Mouse (Mus musculus) cortical plate, adult 2 months (tissue): ENCODE data around the gene Tfap2c. TPM values are rescaled to one million over a fixed set of nuclear protein-coding genes. Genes with fewer than 3 reads are reported as not detected.

ENCODE experiments used
- H3K27ac ChIP-seq: fragments of 200-500 bp; 2 replicates; pipeline ENCODE4 v1.5.1; 2012; ENCODE audit warnings: low read length, control low read depth, inconsistent platforms; ENCODE audit not compliant: insufficient read depth
- H3K4me1 ChIP-seq: fragments of 200-500 bp; 2 replicates; pipeline ENCODE4 v1.6.1; 2011; ENCODE audit warnings: low read length; ENCODE audit not compliant: control insufficient read depth, insufficient read depth
- H3K4me3 ChIP-seq: fragments of 200-500 bp; 2 replicates; pipeline ENCODE4 v1.5.1; 2011; ENCODE audit warnings: mild to moderate bottlenecking, low read length, control low read depth; ENCODE audit not compliant: insufficient read depth
- CTCF ChIP-seq: fragments of 200-500 bp; IDR thresholded peaks from 2 replicates; pipeline ENCODE4 v1.5.1; 2011; ENCODE audit warnings: mild to moderate bottlenecking, control low read depth, low read length; ENCODE audit not compliant: insufficient read depth; ENCODE audit errors: extremely low read depth
- POLR2A ChIP-seq: fragments of 200-500 bp; IDR thresholded peaks from 2 replicates; pipeline ENCODE4 v1.6.1; 2011; ENCODE audit warnings: mild to moderate bottlenecking, low read length, control low read depth; ENCODE audit not compliant: insufficient read depth; ENCODE audit errors: extremely low read depth
- polyA plus RNA-seq: library from polyadenylated mRNA; depleted of rRNA; stranded (reverse); fragments of >200 nt; gene quantifications from 2 replicates; pipeline ENCODE4 v1.2.3, GENCODE M21; 2012

Gene Tfap2c
- polyA plus RNA-seq, 1 experiment = 0.08 TPM

DNA sequence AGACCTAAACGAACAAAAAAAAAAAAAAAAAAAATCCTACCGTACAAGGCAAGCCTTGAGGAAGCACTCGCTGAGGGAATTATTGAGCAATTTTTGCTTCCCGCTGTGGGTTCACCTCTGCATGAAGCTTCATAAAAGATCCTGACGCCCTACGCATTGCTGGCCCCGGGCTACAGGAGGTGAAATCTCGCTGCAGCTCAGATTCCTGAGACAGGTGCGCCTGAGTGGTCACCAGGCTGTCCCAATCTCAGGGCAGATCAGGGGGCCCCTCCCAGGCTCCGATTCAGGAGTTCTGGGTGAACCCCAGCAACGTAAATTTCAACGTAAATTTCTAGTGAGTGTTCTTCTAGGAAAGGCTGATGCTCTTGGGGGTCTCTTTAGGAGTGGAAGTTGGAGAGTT, 26.9 kb upstream of the Tfap2c start:
- Histone ChIP-seq H3K4me1 (no peaks in the 10 kb centered on the region), H3K4me3 (no peak overlapping the region), H3K27ac (no peak overlapping the region)
- TF ChIP-seq POLR2A = no peak
- TF ChIP-seq CTCF = no peak

GRCm38 (mm10) chr2:172527175-172527574, 22.2 kb upstream of the Tfap2c start:
- Histone ChIP-seq H3K27ac (no peak overlapping the region), H3K4me3 (no peak overlapping the region), H3K4me1 (no peaks in the 10 kb centered on the region)
- no peak for TF ChIP-seq POLR2A
- TF ChIP-seq CTCF = no peak

- Histone ChIP-seq H3K27ac (no peak overlapping the region), H3K4me3 (no peak overlapping the region), H3K4me1 (no peaks in the 10 kb centered on the region)
- TF ChIP-seq CTCF (no peak), POLR2A (no peak)
Observed at GRCm38 (mm10) chr2:172543987-172544386, 5.4 kb upstream of the Tfap2c start.

GRCm38 (mm10) chr2:172544601-172545127, 4.7 kb upstream of the Tfap2c start:
- Histone ChIP-seq H3K27ac (no peak overlapping the region), H3K4me3 (no peak overlapping the region), H3K4me1 (no peaks in the 10 kb centered on the region)
- TF ChIP-seq POLR2A = no peak
- TF ChIP-seq CTCF = no peak

DNA sequence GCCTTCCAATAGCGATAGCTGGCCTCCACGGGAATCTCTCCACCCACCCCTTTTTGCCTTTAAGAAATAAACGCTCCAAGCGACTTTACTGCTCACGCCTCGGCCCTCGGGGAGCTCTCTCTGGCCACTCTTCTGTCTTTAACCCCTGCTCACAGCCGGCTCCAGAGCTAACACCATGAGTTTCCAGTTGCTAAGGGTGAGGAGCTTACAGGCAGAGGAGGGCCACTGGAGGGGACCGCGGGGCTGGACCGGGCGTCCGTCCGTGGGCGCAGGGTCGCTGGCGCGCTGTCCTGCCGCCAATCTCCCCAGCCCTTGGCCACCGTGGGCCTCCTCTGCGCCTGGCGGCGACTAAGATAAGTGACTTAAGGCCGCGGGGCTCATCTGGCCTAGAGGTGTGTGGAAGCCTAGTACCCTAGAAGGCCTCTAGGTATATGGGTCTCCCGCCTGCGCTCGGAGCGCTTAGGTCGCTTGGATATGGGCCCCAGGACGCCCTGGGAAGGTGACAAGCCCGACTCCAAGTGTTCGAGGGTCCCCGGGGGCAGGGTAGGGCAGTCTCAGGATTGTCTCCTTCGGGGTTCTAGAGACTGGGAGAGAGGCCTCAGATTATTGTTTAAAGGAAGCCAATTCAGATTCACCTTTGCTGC, 3.7 kb upstream of the Tfap2c start:
- H3K4me3 ChIP-seq = no peak overlapping the region
- no peak overlapping the region for H3K27ac ChIP-seq
- TF ChIP-seq POLR2A = no peak
- no peak for TF ChIP-seq CTCF
- H3K4me1 ChIP-seq = no peaks in the 10 kb centered on the region

DNA sequence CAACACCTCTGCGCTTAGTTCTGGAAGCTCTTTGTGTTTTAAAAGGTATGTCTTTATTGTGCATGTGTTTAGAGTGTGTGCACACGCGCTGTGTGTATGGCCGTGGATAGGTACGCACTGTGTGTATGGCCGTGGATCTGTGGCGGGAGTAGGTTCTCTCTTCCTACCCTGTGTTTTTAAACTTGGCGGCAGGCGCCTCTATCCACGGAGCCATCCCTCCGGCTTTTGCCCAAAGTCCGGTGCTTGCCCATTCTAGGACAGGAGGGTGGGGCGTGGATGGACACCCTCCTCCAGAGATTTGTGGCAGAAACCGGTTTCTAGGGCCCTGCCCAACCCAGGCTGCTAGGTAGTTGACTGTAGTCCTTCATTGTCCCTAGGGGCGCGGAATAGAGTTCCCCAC, 2.8 kb upstream of the Tfap2c start:
- TF ChIP-seq CTCF (no peak), POLR2A (no peak)

DNA sequence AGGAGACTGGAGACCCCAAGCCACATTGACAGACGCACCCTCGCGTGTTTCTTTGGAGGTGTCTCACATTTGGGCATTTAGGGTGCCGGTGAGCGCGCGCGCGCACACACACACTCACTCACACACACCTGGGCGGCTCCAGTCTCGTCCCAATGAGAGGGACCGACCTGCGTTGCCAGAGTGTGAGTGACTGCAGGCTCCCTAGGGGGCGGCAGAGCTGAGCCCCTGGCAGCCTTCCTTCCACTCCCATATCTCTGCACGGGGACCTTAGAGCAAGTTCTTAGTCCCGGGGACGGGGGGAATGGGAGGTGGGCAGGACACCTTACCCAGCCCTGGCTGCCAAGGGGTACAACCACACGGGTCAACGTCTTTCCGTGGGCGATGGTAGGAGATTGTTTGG, 2.3 kb upstream of the Tfap2c start:
- no peak overlapping the region for H3K4me3 ChIP-seq
- TF ChIP-seq CTCF = 0 out of 2 replicates have a peak, but pooled peaks have one; percentile 7
- TF ChIP-seq POLR2A = no peak
- no peak overlapping the region for H3K27ac ChIP-seq
- no peaks in the 10 kb centered on the region for H3K4me1 ChIP-seq

More for the DNA sequence above, 2.8 kb upstream of the Tfap2c start:
- Histone ChIP-seq H3K27ac (no peak overlapping the region), H3K4me1 (no peaks in the 10 kb centered on the region), H3K4me3 (no peak overlapping the region)

- no peaks in the 10 kb centered on the region for H3K4me1 ChIP-seq
- H3K4me3 ChIP-seq = no peak overlapping the region
- TF ChIP-seq CTCF = no peak
- TF ChIP-seq POLR2A = no peak
- no peak overlapping the region for H3K27ac ChIP-seq
Observed at GRCm38 (mm10) chr2:172547807-172548586, 1.4 kb upstream of the Tfap2c start.

GRCm38 (mm10) chr2:172548672-172549255, 629 bp upstream of the Tfap2c start:
- Histone ChIP-seq H3K4me1 (no peaks in the 10 kb centered on the region), H3K4me3 (no peak overlapping the region), H3K27ac (no peak overlapping the region)
- no peak for TF ChIP-seq POLR2A
- no peak for TF ChIP-seq CTCF
